Mouse (Mus musculus) liver, embryonic 11.5 days (tissue): ENCODE data around the gene Wfs1. TPM values are rescaled to one million over a fixed set of nuclear protein-coding genes. Genes with fewer than 3 reads are reported as not detected.

Experiments
- ATAC-seq: fragments of 200-750 bp; cut with Nextera tagmentation; replicated peaks from 2 replicates; pipeline ENCODE4 v1.8.0; 2017; ENCODE audit warnings: moderate number of reproducible peaks, mild to moderate bottlenecking, moderate TSS enrichment, moderate library complexity; ENCODE audit not compliant: low FRiP score
- DNase-seq: peaks from one replicate; pipeline ENCODE4 v3.0.0-alpha.2; 2017; ENCODE audit warnings: low spot score
- H3K27ac ChIP-seq: fragments of 300-500 bp; sonication (generic); 2 replicates; pipeline ENCODE4 v1.5.1; 2014; ENCODE audit warnings: mild to moderate bottlenecking, low read depth, low read length, control low read depth
- H3K27me3 ChIP-seq: fragments of 300-500 bp; sonication (generic); replicated peaks from 2 replicates; pipeline ENCODE4 v1.6.1; 2014; ENCODE audit warnings: low read length, mixed read lengths; ENCODE audit not compliant: control insufficient read depth, insufficient read depth
- H3K36me3 ChIP-seq: fragments of 300-500 bp; sonication (generic); 2 replicates; pipeline ENCODE4 v1.6.1; 2014; ENCODE audit warnings: mild to moderate bottlenecking, low read length, moderate library complexity, mixed read lengths; ENCODE audit not compliant: control insufficient read depth, insufficient read depth
- H3K4me1 ChIP-seq: fragments of 300-500 bp; sonication (generic); replicated peaks from 2 replicates; pipeline ENCODE4 v1.6.1; 2014; ENCODE audit warnings: low read length, mixed read lengths; ENCODE audit not compliant: control insufficient read depth, insufficient read depth
- H3K4me2 ChIP-seq: fragments of 300-500 bp; sonication (generic); 2 replicates; pipeline ENCODE4 v1.6.1; 2014; ENCODE audit warnings: mild to moderate bottlenecking, control low read depth, moderate library complexity
- H3K4me3 ChIP-seq: fragments of 300-500 bp; sonication (generic); 2 replicates; pipeline ENCODE4 v1.5.1; 2014; ENCODE audit warnings: low read depth, low read length, control low read depth
- H3K9ac ChIP-seq: fragments of 300-500 bp; sonication (generic); 2 replicates; pipeline ENCODE4 v1.6.1; 2014; ENCODE audit warnings: low read depth, low read length, control low read depth
- H3K9me3 ChIP-seq: fragments of 300-500 bp; sonication (generic); 2 replicates; pipeline ENCODE4 v1.6.1; 2016; ENCODE audit warnings: low read length, inconsistent platforms, mixed read lengths; ENCODE audit not compliant: control insufficient read depth
- WGBS: fragments of 180-500 bp; shearing (Covaris S2); extraction: QIAGEN DNeasy Blood & Tissue Kit; methylation state at CpG from one replicate; pipeline ENCODE4 v1.1.7; 2014; 5-methylcytosine and 5-hydroxymethylcytosine counted together
- polyA plus RNA-seq: library from polyadenylated mRNA; unstranded; fragments of >200 nt; fragmentation: Nextera tagmentation; extraction: Ambion mirVana; gene quantifications from 2 replicates; pipeline ENCODE4 v1.2.1, GENCODE M21; 2014

Gene Wfs1
- polyA plus RNA-seq, 1 experiment from 2014 or later, result 3.8 TPM

GRCm38 (mm10) chr5:36975336-36975735 lies 13.7 kb downstream of the Wfs1 start:
- H3K4me1 ChIP-seq, result no peaks in the 10 kb centered on the region
- no peaks in the 10 kb centered on the region for H3K36me3 ChIP-seq
- H3K4me3 ChIP-seq, result no peak overlapping the region
- no peak overlapping the region for H3K27ac ChIP-seq
- WGBS, result 77% methylated on average over 13 of the region's 13 CpGs
- H3K4me2 ChIP-seq, result no peak overlapping the region
- H3K27me3 ChIP-seq, result no peaks in the 10 kb centered on the region
- no peaks in the 10 kb centered on the region for H3K9me3 ChIP-seq
- H3K9ac ChIP-seq, result no peak overlapping the region
- ATAC-seq (no peak), DNase-seq (no peak)

GRCm38 (mm10) chr5:36971587-36971986 lies 17.4 kb downstream of the Wfs1 start:
- H3K27ac ChIP-seq, result no peak overlapping the region
- WGBS, result 82% methylated on average over 8 of the region's 8 CpGs
- H3K9me3 ChIP-seq, result no peaks in the 10 kb centered on the region
- H3K4me3 ChIP-seq, result no peak overlapping the region
- no peak overlapping the region for H3K9ac ChIP-seq
- H3K4me2 ChIP-seq, result no peak overlapping the region
- H3K36me3 ChIP-seq, result peaks cover 2% of the 10 kb centered on the region; the same call in 1 of the 2 replicates
- H3K27me3 ChIP-seq, result no peaks in the 10 kb centered on the region
- ATAC-seq, result no peak
- H3K4me1 ChIP-seq, result no peaks in the 10 kb centered on the region
- DNase-seq, result no peak

- H3K4me1 ChIP-seq, result no peaks in the 10 kb centered on the region
- no peaks in the 10 kb centered on the region for H3K9me3 ChIP-seq
- DNase-seq (no peak), ATAC-seq (no peak)
- H3K27me3 ChIP-seq, result no peaks in the 10 kb centered on the region
- no peak overlapping the region for H3K4me3 ChIP-seq
- 60% methylated on average over 5 of the region's 5 CpGs for WGBS
- no peak overlapping the region for H3K9ac ChIP-seq
- no peaks in the 10 kb centered on the region for H3K36me3 ChIP-seq
- no peak overlapping the region for H3K4me2 ChIP-seq
- no peak overlapping the region for H3K27ac ChIP-seq
These were observed 28.5 kb downstream of the Wfs1 start for GRCm38 (mm10) chr5:36960501-36960900.

- DNase-seq (no peak), ATAC-seq (no peak)
- H3K9me3 ChIP-seq, result no peaks in the 10 kb centered on the region
- no peak overlapping the region for H3K9ac ChIP-seq
- H3K27ac ChIP-seq, result no peak overlapping the region
- H3K4me2 ChIP-seq, result no peak overlapping the region
- 30% methylated on average over 5 of the region's 5 CpGs for WGBS
- no peaks in the 10 kb centered on the region for H3K27me3 ChIP-seq
- no peaks in the 10 kb centered on the region for H3K36me3 ChIP-seq
- H3K4me1 ChIP-seq, result no peaks in the 10 kb centered on the region
- no peak overlapping the region for H3K4me3 ChIP-seq
These were observed 30.2 kb downstream of the Wfs1 start for GRCm38 (mm10) chr5:36958837-36959236.

GRCm38 (mm10) chr5:36955366-36955765 lies 33.6 kb downstream of the Wfs1 start:
- H3K27ac ChIP-seq, result no peak overlapping the region
- no peak overlapping the region for H3K9ac ChIP-seq
- DNase-seq (no peak), ATAC-seq (no peak)
- H3K27me3 ChIP-seq, result no peaks in the 10 kb centered on the region
- no peak overlapping the region for H3K4me2 ChIP-seq
- H3K36me3 ChIP-seq, result no peaks in the 10 kb centered on the region
- H3K4me3 ChIP-seq, result no peak overlapping the region
- 25% methylated on average over 4 of the region's 4 CpGs for WGBS
- no peaks in the 10 kb centered on the region for H3K9me3 ChIP-seq
- H3K4me1 ChIP-seq, result no peaks in the 10 kb centered on the region

GRCm38 (mm10) chr5:36952311-36952710 lies 36.7 kb downstream of the Wfs1 start:
- Histone ChIP-seq H3K27ac (no peak overlapping the region), H3K4me3 (no peak overlapping the region), H3K9me3 (no peaks in the 10 kb centered on the region), H3K27me3 (no peaks in the 10 kb centered on the region), H3K36me3 (no peaks in the 10 kb centered on the region), H3K4me2 (no peak overlapping the region), H3K4me1 (no peaks in the 10 kb centered on the region), H3K9ac (no peak overlapping the region)
- DNase-seq, result no peak
- 87% methylated on average over 15 of the region's 15 CpGs for WGBS
- no peak for ATAC-seq

GRCm38 (mm10) chr5:36950871-36951270 lies 38.1 kb downstream of the Wfs1 start:
- Histone ChIP-seq H3K4me2 (no peak overlapping the region), H3K9ac (no peak overlapping the region), H3K4me1 (no peaks in the 10 kb centered on the region), H3K27me3 (no peaks in the 10 kb centered on the region), H3K4me3 (no peak overlapping the region), H3K27ac (no peak overlapping the region), H3K36me3 (no peaks in the 10 kb centered on the region), H3K9me3 (no peaks in the 10 kb centered on the region)
- DNase-seq (no peak), ATAC-seq (no peak)
- 33% methylated on average over 2 of the region's 2 CpGs for WGBS

- Histone ChIP-seq H3K27me3 (no peaks in the 10 kb centered on the region), H3K4me2 (no peak overlapping the region), H3K4me1 (no peaks in the 10 kb centered on the region), H3K36me3 (no peaks in the 10 kb centered on the region), H3K9me3 (no peaks in the 10 kb centered on the region), H3K9ac (no peak overlapping the region), H3K27ac (no peak overlapping the region), H3K4me3 (no peak overlapping the region)
- WGBS, result 15% methylated on average over 3 of the region's 3 CpGs
- ATAC-seq, result no peak
- DNase-seq, result peak; percentile 61
These were observed 40.2 kb downstream of the Wfs1 start for GRCm38 (mm10) chr5:36948831-36949230.

GRCm38 (mm10) chr5:36946445-36946844 lies 42.6 kb downstream of the Wfs1 start:
- Histone ChIP-seq H3K27me3 (no peaks in the 10 kb centered on the region), H3K4me1 (no peaks in the 10 kb centered on the region), H3K36me3 (no peaks in the 10 kb centered on the region), H3K4me3 (no peak overlapping the region), H3K9me3 (no peaks in the 10 kb centered on the region), H3K27ac (no peak overlapping the region), H3K4me2 (no peak overlapping the region), H3K9ac (no peak overlapping the region)
- DNase-seq, result no peak
- 22% methylated on average over 5 of the region's 5 CpGs for WGBS
- no peak; the same call in 1 of the 2 replicates for ATAC-seq
